Mouse (Mus musculus) fat pad, adult 2 months (tissue): ENCODE measurements around the gene Bloc1s4.
A peak's percentile ranks its signal among the peaks of the same experiment; 100 is the strongest.

ENCODE experiments used
- DNase-seq: peaks from one replicate; pipeline ENCODE4 v3.0.0-alpha.2; 2011; ENCODE audit warnings: low read depth, low spot score; ENCODE audit errors: extremely low read depth

Bloc1s4 gene

GRCm38 (mm10) chr5:36742126-36742848 lies 6.2 kb downstream of the Bloc1s4 start:
- no peak for DNase-seq

DNA sequence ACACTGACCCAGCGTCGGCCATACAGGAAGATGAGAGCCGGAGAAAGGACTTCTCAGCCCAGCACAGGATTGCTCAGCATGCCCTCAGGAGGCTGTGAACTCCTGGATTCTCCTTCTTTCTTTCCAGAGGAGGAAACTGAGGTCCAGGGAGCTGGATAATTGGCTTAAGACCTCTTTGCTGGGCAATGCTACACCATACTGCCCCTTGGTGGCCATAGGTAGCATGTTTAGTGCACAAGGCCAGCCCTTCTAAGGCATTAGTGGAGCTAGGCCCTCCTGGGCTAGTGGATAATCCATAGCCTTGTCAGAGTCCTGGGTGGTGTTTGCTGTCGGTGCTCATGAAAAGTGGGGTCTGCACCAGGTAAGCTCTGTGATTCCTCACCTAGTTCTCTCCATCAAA lies 8.6 kb downstream of the Bloc1s4 start:
- DNase-seq: no peak

DNA sequence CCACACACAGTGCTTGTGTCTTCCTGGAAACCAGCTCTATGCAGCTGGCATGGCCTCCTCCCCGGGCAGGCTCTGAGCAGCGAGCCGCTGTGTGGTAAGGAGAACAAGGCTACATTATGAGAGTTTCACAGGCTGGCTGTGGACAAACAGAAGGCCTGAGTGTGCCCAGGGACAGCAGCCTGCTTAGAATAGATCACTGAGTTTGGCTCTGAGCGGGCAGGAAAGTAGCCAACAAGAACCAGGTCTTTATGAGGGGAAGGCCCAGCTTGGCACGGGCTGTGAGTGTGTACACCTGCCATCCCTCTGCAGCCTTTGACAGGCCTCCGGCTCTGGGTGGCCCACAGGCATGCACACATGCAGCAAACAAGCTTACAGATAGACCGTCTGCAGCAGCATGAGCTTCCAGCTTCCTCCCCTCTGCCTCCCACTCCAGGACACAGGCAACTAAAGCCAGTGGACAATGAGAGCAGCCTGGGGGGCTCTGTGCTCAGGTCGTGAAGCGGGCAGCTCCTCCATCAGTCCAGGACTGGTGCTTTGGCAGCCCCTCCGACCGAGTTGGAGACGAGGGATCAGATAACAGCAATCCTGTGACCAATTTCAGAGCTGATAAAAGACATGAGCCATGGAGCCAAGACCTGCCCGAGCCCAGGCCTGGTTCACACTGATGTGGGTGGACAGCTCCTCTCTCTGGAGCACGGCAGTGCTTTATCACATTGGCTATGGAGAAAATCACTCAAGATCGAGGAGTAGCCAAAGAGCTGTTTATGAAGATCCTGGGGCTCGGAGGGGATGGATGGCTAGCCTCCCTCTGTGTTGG lies 9.4 kb downstream of the Bloc1s4 start:
- DNase-seq: no peak

- DNase-seq: no peak
Observed at GRCm38 (mm10) chr5:36737765-36738164, 10.7 kb downstream of the Bloc1s4 start.

- DNase-seq: no peak
Observed at GRCm38 (mm10) chr5:36736009-36736408, 12.4 kb downstream of the Bloc1s4 start.

- no peak for DNase-seq
Observed at GRCm38 (mm10) chr5:36735106-36735505, 13.3 kb downstream of the Bloc1s4 start.

- no peak for DNase-seq
Observed at GRCm38 (mm10) chr5:36733405-36733804, 15.0 kb downstream of the Bloc1s4 start.

GRCm38 (mm10) chr5:36731901-36732652 lies 16.4 kb downstream of the Bloc1s4 start:
- DNase-seq: no peak

- no peak for DNase-seq
Observed at GRCm38 (mm10) chr5:36730689-36731088, 17.8 kb downstream of the Bloc1s4 start.

GRCm38 (mm10) chr5:36729923-36730322 lies 18.5 kb downstream of the Bloc1s4 start:
- DNase-seq: no peak

DNA sequence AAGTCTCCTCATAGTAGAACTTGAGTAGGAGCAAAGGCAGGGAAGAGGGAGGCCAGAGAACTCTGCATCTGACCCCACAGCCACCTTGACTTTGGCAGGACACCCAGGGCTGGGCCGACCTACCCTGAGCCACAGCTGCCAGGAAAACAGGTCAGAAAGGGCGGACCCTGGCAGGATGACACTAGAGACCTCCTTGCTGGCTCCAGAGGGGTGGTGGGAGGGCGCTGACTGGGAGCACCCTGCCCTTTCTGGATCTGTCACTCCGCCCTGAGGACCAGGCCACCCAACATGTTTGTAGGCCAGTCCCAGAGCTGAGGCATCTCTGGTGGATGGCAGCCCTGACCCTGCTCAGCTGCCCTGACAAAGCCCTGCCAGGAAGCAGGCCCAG lies 19.4 kb downstream of the Bloc1s4 start:
- DNase-seq: no peak

DNA sequence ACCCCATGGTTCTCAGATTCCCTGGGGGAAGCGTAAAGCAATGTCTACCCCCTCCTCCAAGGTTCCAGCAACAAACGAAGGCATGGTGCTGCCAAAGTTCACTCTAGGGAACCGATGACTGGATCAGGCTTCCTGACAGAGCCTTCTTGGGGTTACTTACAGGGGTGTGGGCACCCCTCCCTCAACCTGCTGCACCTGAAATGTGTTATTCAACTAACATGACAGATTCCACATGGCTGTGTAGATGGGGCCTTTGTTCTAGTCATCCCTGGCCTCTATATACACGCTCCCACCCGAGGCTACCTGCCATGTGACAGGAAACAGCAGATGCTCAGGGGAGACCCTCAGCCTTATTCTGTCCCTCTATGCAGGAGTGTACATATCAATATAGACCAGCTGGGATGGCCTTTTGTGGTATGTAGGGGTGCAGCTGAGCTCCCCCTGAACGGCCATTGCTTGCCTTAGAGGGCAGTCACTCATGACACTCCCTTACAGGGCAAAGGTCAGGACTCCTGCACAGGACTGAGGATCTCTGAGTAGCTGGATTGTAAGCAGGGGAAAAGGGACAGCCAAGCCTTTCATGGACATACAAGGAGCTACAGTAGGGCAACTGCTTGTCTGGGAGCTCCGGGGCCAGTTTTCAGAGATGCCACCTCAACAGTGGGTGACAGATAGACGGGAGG lies 19.9 kb downstream of the Bloc1s4 start:
- no peak for DNase-seq

GRCm38 (mm10) chr5:36727776-36728175 lies 20.7 kb downstream of the Bloc1s4 start:
- DNase-seq: no peak

DNA sequence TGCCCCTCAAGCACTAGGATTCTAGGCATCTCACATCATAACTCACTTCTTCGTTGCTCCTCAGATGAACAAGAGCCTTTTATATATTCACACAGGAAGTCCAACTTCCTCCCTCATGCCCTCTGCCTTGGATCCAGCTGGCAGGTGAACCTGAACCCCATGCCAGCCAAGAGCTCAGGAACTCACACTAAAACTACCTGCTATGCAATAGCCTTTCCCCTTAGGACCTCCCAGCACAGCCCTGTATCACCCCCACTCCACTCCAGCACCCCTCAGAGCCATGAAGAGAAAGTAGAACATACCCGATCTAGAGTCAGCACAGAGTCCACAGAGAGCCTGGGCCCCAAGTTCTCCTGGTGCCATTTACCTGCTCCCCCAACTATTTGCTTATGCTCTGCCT lies 21.3 kb downstream of the Bloc1s4 start:
- DNase-seq: no peak

GRCm38 (mm10) chr5:36726387-36726801 lies 22.1 kb downstream of the Bloc1s4 start:
- DNase-seq: no peak

DNA sequence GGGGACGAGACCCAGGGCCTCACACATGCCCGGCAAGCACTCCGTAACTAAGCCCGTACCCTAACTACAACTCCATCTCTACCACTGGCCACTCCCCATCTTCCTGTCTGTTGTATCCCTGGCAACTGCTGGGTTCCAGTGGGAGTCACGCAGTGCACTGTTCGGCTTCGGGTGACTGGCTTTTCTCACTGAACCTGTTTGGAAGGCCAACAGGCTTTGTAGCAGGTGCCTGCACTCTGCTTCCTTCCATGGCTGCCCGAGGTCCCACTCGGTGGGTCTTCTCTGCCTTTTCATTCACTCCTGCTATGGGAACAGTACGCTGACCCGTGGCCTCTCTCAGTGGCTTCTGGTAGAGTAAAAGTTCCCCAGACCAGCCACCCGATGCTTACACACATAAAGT lies 22.6 kb downstream of the Bloc1s4 start:
- DNase-seq: no peak

GRCm38 (mm10) chr5:36724274-36724673 lies 24.2 kb downstream of the Bloc1s4 start:
- DNase-seq: peak; percentile 91

DNA sequence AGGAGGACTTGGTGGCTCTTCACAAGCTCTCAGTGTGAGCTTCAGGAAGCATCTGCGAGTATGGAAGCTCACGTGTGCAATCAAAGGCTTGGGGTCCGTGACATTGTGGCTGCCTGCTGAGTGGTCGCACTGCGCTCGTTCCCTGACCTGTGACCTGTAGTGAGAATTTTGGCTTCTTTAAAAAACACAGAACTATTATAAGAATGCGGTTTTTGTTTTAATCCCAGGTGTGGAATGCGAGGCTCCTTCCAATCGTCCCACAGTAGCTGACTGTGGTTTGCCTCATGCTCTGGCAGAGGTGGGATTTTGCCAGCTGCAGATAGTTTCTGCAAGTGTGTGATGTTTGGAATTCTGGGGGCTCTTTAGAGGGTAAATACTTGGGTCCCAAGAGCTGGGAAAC lies 25.1 kb downstream of the Bloc1s4 start:
- no peak for DNase-seq

- DNase-seq: peak; percentile 99
Observed at GRCm38 (mm10) chr5:36722415-36722856, 26.0 kb downstream of the Bloc1s4 start.

- DNase-seq: no peak
Observed at GRCm38 (mm10) chr5:36720710-36721375, 27.6 kb downstream of the Bloc1s4 start.
